Mouse (Mus musculus) layer of hippocampus, adult 9-10 months (tissue): Measurements from ENCODE around the gene Spata21.
A peak's percentile ranks its signal among the peaks of the same experiment; 100 is the strongest.

ENCODE experiments used
- DNase-seq: peaks from one replicate; pipeline ENCODE4 v3.0.0; 2022; ENCODE audit warnings: low spot score

The Spata21 gene

GRCm38 (mm10) chr4:141088033-141088432 lies at the start of gene Spata21:
Gene Spata21 (plus strand): TSS chr4:141088333.
- DNase-seq = no peak

- DNase-seq = no peak
Observed at GRCm38 (mm10) chr4:141041117-141041516, 47.0 kb upstream of the Spata21 start.

DNA sequence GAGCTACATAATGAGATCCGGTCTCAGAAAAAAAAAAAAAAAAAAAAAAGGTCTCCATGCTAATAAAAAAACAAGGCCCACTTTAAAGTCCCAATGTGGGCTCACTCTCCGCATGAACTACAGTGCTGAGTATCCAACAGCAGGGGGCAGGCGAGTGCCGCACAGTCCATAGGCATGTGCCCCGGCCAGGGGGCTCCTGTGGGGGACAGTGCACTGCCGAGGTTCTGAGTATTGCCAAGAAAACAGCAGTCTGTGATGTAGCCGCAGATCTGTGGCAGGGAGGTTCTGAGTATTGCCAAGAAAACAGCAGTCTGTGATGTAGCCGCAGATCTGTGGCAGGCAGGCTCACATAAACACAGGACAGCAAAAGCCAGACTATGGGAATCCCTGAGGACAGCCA lies 43.3 kb upstream of the Spata21 start:
- DNase-seq = no peak

DNA sequence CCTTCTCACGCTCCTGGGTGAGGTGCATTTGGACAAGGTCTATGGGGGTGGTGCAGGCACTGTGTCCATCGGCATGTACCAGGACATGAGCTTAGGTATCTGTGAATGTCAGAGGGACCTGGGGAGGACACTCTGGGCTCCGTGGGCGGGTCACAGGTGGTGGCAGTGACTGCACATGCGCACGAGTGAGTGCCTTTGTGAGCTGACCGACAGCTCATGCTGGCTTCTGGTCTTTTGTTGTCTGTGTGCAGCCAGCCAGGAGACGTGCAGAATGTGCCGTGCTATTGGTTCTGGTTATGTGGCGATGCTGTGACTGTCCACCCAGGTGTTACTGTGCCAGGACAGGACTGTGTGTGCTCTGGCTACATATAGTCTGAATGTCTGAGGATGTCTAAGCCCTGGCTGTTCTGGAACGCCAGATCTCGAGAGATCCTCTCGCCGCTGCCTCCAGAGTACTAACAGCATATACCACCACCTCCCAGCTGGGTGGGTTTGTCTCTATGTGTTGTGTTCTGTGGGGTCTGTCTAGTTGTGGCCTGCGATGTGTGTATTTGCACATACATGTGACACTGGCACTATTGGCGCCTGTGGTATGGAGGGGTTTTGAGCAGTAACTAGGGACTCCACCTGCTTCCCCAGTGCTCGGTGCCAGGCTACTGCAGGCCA lies 39.2 kb upstream of the Spata21 start:
- DNase-seq = no peak

GRCm38 (mm10) chr4:141049476-141049835 lies 38.7 kb upstream of the Spata21 start:
- DNase-seq = no peak

- no peak for DNase-seq
Observed at GRCm38 (mm10) chr4:141052442-141052841, 35.7 kb upstream of the Spata21 start.

DNA sequence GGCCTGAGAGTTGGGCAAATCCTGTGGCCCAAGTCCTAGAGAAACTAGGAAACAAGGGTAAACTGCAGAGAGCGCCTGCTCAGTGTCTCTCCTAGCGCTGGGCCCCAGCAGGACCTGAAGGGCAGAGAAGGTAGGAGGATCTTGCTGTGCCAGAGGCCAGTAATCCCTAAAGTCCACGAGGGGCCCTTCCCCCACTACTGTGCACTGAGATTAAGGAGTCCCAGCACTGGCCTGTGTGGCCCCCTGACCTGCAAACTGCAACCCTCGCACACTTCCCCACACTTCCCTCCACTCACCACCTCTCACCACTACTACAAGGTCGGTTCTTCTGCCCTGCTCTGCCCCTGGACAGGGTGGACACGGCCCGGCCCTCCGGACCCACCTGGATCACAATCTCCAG lies 35.0 kb upstream of the Spata21 start:
- DNase-seq = no peak

DNA sequence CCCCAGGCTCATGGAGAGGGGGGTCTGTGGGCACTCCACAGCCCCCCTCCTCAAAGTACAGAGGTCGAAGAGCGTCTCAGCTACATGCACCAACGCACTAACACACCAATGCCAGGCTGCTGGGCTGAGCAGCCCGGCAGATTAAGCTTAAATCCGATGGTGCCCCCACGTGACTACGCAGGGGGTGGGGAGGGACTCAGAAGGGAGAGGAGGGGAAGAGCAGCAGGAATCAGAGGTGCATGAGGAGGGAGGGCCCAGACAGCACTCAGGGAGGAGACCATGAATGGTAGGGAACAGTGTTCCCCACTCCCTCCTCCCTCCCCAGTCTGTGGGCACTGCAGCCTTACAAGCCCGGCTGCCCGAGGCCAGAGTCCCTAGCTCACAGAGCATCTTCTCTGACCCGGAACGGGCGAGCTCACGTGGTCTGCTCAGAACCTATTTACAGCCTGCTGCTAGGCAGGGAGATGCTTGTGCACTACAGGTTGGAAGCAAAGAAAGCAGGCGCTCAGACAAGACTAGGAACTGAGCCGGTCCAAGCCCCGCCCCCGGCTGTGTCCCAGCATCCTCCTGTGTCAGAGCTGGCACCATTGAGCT lies 34.5 kb upstream of the Spata21 start:
- peak; percentile 51 for DNase-seq

- no peak for DNase-seq
Observed at GRCm38 (mm10) chr4:141056970-141057369, 31.2 kb upstream of the Spata21 start.

DNA sequence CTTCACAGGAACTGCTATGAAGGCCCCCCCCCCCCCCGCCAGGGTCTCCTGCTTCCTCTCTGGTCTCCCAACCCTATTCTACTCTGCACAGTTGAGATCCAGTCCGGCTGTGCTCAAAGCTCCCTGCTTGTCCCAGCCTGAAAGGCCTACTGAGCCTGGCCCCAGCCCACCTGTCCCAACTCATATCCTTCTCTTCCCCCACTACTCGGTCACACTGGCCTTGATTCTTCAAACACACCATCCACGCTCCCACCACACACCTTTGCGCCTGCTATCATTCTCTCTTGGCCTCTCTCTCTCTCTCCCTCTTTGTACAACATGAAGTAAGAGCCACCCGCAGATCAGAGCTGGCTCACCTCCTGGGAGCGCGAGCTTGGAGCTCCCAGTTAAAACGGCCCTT lies 29.3 kb upstream of the Spata21 start:
- DNase-seq = no peak

GRCm38 (mm10) chr4:141059616-141060425 lies 28.3 kb upstream of the Spata21 start:
- DNase-seq = no peak

GRCm38 (mm10) chr4:141060426-141061301 lies 27.5 kb upstream of the Spata21 start, which contains the start of gene Crocc:
Gene Crocc (minus strand): TSS chr4:141060550.
- DNase-seq = peak; percentile 95

DNA sequence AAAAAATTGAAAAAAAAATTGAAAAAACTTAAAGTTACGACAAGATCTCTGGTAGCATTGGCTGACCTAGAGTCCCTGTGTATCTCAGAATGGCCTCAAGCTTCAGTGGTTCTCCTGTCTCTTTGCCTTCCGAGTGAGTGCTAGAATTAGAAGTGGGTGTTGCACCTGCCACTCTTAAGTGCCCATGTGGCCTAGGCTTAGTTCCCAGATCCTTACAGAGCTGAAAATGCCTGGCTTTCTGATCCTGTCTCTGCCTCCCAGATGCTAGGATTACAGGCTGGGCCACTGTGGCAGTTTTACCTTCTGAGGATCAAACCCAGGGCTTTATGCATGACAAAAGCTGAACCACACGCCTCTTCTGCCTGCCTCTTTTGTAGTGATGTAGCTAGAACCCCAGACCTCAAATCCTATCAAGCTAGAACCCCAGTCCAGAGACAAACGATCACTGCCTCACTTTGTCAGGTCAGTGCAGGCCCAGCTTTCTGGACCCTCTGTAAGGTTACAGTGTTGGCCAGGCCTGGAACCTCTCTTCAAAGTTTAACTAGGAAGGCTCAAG lies 24.0 kb upstream of the Spata21 start:
- no peak for DNase-seq

GRCm38 (mm10) chr4:141065123-141065522 lies 23.0 kb upstream of the Spata21 start:
- peak; percentile 47 for DNase-seq

DNA sequence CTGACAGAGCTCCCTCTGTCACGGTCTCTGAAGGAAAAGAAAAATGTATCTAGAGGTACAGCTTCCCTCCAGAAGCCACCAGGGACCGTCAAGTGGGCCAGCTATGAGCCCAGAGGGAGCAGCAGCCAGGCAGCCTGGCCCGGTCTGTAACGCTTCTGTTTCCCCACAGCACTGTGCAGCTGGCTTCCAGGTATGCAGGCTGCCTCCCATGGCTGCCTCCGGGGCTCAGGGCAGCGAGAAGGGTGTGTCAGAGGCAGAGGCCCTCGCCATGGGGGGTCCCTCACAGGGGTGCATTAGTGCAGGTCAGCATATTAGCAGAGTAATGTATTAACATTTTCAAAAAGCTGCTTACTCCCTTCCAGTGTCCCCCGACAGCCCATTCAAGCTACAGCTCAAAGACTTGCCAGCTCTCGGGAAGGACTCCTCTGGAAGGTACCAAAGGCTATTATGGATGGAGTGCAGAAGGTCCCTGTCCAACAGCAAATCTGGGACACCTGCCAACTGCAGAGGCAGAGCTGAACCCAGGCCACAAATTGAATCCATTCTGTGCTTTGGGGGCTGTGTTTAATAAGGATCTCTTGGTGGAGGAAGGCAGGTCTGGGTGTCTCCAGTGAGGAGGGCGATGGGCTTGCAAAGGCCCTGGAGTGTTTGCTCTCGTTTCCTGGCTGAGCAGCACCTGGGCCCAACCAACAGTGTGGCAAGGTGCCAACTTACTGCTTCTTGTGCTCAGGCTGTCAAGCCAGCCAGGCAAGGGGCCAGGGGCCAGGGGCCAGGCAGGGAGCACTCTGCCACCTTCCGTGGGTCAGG lies 21.2 kb upstream of the Spata21 start:
- no peak for DNase-seq

DNA sequence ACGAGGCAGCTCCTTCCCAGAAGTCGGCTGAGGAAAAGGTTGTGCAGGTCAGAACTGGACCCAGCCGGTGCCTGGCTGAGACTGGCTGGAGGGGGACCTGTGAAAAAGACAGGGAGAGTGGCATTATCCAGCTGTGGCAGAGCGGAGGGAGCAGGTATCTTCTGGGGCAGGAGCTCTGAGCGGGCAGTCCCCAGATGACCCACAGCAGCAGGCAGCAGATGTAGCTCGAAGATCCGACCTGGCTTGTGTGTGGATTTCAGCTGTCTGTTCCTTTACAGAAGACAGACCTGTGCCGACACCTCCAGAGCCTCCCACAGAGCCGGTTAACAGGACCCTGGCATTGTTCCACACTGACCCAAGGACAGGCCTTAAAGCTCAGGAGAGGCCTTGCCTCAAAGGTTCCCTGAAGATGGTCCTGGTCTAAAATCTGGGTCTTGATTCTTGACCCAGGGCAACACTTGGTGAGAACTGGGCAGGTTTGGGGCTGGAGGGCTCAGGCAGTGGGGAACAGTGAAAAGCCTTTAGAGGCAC lies 20.6 kb upstream of the Spata21 start:
- DNase-seq = no peak

DNA sequence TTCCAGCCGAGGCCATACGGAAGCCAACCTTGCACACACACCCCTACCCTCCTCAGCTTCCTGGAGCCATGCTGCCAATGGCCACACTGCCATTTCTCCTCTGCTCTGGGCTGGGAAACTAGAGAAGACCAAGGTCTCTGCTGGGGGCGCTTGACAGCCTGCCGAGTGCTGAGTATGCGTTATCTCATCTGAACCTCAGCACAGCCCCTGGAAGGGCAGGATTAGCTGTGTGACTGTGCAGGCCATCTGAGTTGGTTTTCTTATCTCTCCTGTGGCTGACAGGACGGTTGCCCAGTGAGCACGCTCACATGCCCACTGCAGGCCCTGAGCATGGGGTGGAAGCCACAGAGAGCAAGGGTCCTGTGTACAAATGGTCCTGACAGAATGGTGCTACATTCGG lies 19.5 kb upstream of the Spata21 start:
- DNase-seq = no peak

- no peak for DNase-seq
Observed at GRCm38 (mm10) chr4:141069731-141070130, 18.4 kb upstream of the Spata21 start.

DNA sequence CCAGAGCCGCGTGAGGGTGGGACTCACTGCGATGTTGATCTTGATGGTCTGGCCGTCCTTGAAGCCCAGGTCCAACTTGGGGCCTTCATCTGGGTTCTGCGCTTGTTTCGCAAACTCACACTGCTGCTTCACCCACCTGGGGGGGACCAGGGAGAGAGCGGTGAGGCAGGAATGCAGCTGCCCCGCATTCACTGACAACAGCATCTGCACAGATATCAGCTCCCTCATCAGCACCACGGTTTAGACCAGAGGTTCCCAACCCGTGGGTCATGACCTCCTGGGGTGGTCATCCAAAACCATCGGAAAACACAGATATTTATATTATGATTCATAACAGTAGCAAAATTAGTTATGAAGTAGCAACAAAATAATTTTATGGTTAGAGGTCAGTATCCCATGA lies 15.6 kb upstream of the Spata21 start:
- no peak for DNase-seq

DNA sequence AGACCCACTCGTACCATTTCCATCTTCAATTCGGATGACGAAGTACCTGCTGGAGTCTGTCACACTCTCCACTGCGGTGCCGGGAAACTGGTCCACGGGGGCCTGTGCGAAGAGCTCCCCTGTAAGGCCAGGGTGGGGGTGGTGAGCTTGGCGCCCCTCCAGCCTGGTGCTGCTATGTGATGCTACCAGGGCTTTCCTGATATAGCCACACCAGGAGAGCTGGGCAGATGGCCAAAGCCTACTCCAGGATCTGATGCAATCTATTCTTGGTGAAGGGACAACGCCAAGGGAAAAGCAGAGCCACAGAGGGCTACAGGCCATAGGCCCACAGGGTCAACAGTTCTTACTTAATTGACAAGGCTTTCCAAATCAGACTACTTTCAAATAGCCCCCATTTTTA lies 14.5 kb upstream of the Spata21 start:
- no peak for DNase-seq

DNA sequence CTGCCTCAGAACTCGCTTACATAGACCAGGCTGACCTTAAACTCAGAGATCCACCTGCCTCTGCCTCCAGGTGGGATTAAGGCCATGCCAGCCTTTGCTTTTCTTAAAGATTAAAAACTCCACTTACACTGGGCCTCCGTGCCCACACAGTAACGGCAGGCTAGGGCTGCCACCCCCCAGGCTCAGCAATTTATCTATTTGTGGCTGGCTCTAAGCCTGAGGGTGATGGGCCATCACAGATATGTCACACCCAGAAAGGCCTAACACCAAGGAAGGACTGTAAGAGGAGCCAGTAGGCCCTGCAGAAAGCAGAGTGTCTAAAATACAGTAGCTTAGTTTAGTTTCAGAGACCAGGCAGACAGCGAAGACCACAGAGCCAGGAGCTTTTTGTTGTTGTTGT lies 14.0 kb upstream of the Spata21 start:
- no peak for DNase-seq
